Mouse (Mus musculus) spleen, adult 12 weeks (tissue): Measurements from ENCODE around the gene Psmb1.
"Not testable (repeated sequence)": the region's sequence is repeated elsewhere in the genome, so short reads cannot be mapped to it uniquely, and the experiment has no call there.

Source experiments
- DNase-seq: peaks from one replicate; pipeline ENCODE4 v3.0.0; 2022; ENCODE audit warnings: low spot score

Gene Psmb1

DNA sequence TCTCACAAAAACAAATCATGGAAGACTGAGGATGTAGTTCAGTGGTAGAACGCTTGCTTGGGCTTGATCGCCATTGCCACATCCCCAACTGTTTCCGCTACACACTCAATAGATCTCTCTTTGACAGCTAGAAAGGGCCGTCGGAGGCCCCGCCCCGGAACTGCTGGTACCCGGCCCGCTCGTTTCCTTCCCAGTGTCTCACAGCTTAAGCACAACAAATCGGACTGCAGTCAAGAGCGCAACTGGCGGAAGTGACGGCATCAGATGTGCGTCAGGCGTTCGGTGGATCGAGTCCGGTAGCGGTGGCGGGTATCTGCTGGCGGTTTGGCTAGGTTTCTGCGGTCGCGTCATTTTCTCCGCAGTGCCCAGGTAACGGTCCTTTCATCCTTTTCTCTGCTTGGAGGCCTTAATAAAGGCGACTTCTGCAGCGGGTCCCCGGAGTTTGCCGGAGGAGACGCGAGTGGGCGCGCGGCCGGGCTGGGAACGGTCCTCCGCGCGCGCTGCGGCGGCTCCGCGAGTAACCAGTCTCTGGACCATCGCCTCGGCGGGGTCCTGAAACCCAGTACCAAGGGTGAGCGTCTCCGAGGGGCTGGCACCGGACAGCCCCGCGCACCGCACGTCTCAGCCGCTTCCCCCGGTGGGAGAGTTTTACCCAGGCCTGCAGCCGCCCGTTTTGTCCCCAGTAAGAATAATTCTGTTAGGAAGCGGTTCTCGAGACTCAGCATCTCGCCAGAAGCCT, at the start of gene Psmb1, which contains the start of gene Tbp:
Gene Psmb1 (minus strand): TSS at position 96 of the 739 bp plus-strand sequence.
Gene Tbp (plus strand): TSS at position 233 of the 739 bp plus-strand sequence.
- DNase-seq = peak; percentile 93

GRCm38 (mm10) chr17:15546440-15546839, 46.9 kb upstream of the Psmb1 start:
- no peak for DNase-seq

DNA sequence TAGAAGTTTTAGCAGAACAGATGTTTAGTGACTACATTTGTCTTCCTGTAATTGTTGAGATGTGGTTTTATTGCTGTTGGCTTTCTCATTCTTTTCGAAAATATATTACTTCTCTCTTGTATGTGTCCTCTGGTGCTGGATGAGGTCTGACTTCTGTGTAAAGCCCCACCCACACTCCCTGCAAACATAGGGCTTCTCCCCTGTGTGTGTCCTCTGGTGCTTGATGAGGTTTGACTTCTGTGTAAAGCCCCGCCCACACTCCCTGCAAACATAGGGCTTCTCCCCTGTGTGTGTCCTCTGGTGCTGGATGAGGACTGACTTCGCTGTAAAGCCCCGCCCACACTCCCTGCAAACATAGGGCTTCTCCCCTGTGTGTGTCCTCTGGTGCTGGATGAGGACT, 44.3 kb upstream of the Psmb1 start:
- DNase-seq = not testable (repeated sequence)

GRCm38 (mm10) chr17:15540309-15540708, 40.8 kb upstream of the Psmb1 start:
- DNase-seq = no peak

DNA sequence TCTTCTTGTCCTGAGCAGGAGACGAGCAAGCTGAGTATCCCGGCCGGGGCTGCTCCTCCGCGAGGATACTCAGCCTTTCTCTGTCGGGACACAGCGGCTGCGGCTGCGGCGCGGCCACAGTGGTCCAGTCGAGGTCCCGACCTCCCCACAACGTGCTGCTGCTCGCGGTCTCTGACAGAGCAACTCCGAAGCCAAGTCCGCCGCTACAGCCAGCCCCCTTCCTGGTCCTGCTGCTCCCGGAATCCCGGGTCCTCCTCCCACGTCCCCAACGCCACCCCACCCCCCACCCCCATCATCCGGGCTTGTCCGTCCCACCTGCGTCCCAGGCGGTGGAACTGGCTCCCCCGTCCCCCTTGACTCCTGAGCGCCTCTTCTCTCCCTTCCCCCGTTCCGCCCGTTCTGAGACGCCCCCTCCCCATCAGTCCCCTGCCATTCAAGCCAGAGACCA, 36.9 kb upstream of the Psmb1 start:
- DNase-seq = no peak

DNA sequence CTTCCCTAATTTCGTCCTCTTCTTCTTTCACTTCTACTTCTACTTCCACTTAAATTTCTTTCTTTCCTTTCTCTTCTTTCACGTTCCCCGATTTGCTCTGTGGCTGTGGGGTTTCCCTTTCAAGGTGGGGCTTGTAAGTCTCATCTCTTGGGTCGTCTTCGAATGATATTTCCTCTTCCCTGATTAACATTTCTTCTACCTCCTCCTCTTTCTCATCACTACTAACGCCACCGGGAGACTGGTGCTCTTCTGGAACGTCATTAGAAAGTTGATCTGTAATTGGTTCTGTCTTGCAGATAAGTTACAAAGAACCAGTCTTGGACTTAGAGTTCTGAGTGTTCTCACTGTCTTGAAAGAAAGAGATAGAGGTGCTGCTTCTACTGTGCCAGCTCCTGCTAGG, 36.4 kb upstream of the Psmb1 start:
- no peak for DNase-seq

- DNase-seq = no peak
These were observed 35.7 kb upstream of the Psmb1 start for GRCm38 (mm10) chr17:15535162-15535800.

DNA sequence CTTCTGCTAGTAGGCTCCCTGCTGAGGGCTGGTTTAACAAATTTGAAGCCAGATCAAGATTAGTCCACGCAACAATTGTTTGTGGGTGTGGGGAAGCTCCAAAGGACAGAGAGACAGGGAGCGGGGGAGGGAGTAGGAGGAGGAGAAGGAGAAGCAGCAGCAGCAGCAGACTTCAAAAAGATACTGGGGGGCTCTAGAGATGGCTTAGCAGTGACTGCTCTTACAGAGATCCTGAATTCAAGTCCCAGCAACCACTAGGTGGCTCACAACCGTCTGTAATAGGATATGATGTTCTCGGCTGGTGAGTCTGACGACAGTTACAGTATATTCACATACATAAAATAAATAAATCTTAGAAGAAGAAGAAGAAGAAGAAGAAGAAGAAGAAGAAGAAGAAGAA, 30.6 kb upstream of the Psmb1 start:
- no peak for DNase-seq

DNA sequence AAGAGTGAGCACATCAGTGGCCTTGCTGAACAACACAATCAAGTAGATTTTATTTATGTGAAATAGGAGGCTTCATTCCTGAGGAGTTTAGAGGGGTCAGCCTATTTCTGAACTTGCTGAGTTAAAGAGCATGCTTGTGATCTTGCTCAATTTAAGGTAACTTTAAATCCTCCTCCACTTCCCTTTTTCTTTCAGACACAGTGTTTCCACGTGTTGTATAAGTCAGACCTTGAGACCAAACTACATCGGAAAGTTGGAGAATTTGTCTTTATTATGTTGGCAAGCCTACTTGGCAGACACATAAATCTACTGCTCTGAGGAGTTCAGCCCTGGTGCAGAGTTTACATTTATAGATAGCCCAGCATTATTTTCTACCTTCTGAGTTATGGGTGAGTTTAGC, 29.3 kb upstream of the Psmb1 start:
- no peak for DNase-seq

DNA sequence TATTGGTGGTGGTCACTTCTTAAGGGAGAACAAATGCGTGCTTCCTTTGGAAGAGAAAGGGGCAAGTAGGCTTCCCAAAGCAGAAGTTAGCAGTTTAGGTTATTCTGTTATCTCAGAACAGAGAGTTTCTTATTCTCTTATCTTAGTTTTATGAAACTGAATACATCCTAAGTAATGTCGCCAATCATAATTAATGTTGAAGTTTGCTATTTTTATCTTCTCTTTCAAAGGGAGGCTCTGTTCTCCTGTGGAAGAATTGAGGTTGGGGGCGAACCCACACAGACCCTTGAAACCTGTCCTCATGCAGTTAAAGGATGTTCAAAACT, 28.2 kb upstream of the Psmb1 start:
- DNase-seq = no peak

GRCm38 (mm10) chr17:15526986-15527810, 27.6 kb upstream of the Psmb1 start, which contains the start of gene Pdcd2:
Pdcd2 (minus strand) TSS chr17:15527301.
- peak; percentile 93 for DNase-seq

DNA sequence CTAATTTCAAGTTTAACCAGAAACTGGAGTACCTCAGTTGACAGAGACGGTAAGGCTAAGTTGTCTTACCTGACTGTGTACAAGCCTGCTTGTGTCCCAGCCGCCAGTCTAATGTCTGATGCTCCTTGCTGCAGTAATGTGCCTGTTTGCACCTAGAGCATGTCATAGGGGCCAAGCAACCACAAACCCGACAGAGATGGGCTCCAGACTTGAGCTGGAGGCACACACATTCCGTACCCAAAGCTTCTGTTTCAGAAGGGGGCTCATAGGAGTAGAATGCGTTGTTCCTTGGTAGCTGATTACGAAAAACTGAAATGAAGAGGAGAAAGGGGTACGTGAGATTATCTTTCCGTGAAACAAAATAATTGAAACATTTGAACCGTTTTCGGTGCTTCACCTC, 26.8 kb upstream of the Psmb1 start:
- DNase-seq = no peak

DNA sequence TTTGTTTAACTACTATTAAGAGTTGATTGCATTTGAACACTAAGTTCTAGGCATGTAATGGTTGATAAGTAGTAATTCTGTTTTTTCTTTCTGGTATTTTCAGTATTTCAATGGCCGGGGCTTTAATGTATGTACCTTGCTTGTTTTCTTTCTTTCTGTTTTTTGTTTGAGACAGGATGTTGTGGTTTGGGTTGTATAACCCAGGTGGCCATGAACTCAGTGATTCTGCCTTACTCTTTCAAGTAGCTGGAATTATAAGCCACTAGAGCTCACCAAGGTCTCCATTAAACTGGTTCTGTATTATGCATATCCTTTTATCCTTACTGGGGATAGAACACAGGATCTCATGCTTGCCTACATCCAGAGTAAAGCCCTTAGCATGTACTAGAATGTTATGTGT, 19.2 kb upstream of the Psmb1 start:
- no peak for DNase-seq

DNA sequence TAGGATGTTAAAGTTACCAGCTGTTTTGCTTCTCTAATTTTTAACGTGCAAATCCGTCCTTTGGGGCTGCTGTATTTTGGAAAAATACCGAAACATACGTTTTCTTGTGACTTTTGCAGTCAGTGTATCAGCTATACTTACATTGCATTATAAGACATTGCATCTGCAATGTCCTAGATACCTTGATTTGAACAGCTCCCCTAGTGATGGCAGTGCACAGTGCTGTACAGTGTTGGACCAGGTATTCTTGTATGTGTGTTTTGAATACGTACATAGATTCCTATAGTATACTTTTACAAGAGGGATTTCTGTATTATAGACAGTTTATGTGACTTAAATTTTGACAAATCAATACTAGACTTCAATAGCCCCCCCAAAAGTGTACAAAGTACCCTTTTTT, 18.6 kb upstream of the Psmb1 start:
- no peak for DNase-seq

GRCm38 (mm10) chr17:15517776-15518175, 18.2 kb upstream of the Psmb1 start:
- DNase-seq = no peak

- no peak for DNase-seq
These were observed 11.1 kb upstream of the Psmb1 start for GRCm38 (mm10) chr17:15510694-15511093.

GRCm38 (mm10) chr17:15498753-15499113, 818 bp downstream of the Psmb1 start:
- no peak for DNase-seq

DNA sequence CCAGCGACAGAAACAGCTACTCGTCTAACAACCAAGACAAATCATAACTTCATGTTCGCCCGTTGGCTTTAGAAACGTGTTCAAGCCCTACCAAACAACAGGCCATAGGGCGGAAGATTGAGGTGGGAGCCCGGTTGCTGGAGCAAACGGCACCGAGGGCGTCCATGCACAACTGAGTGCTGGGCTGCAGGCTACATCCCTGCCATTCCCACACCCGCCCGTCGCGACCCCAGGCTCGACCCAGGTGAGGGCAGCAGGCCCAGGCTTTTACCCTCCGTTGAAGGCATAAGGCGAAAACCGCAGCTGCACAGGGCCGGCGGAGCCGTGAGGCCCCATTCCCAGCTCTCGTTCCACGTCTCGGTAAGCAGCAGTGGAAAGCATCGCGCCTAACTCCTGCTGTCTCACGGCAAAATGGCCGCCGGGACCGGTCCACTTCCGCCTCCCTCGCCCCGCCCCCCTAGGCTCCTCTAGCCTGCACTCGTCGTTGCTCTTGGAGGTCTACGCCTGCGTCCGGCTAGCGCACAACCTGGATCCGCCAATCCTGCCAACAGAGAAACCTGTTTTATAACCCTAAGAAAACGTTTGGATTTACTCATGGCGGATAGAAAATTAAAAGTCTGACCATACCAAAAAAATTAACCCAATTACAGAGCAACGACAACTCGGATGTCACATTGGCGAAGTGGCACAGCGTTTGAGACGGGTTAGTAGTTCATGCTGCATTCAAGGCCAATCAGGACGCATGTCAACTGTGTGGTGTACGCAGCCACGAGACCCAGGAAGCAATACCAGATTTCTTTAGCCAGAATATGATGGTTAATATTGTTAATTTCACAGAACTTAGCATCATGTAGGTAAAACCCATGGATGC, 1.4 kb downstream of the Psmb1 start:
- peak; percentile 86 for DNase-seq

- DNase-seq = no peak
These were observed 9.0 kb downstream of the Psmb1 start for GRCm38 (mm10) chr17:15490542-15490941.

- DNase-seq = no peak
These were observed 26.9 kb downstream of the Psmb1 start for GRCm38 (mm10) chr17:15472671-15473070.

- peak; percentile 51 for DNase-seq
These were observed 31.9 kb downstream of the Psmb1 start for GRCm38 (mm10) chr17:15467669-15468068.
